Mouse (Mus musculus) urinary bladder, postnatal 14 days (tissue): ENCODE results near the gene Panx3.
A peak's percentile ranks its signal among the peaks of the same experiment; 100 is the strongest.

Experiments
- DNase-seq: peaks from one replicate; pipeline ENCODE4 v3.0.0; 2021; ENCODE audit warnings: low spot score

Gene Panx3

GRCm38 (mm10) chr9:37632305-37632704 is 36.7 kb downstream of the Panx3 start:
- no peak for DNase-seq

GRCm38 (mm10) chr9:37629941-37630340 is 39.1 kb downstream of the Panx3 start:
- no peak for DNase-seq

GRCm38 (mm10) chr9:37628581-37628980 is 40.5 kb downstream of the Panx3 start:
- no peak for DNase-seq

- no peak for DNase-seq
These were observed 41.8 kb downstream of the Panx3 start for GRCm38 (mm10) chr9:37627263-37627662.

GRCm38 (mm10) chr9:37626103-37626567 is 42.9 kb downstream of the Panx3 start:
- no peak for DNase-seq

- DNase-seq, result no peak
These were observed 43.4 kb downstream of the Panx3 start for GRCm38 (mm10) chr9:37625641-37626040.

- no peak for DNase-seq
These were observed 43.9 kb downstream of the Panx3 start for GRCm38 (mm10) chr9:37625129-37625528.

- DNase-seq, result no peak
These were observed 44.5 kb downstream of the Panx3 start for GRCm38 (mm10) chr9:37624502-37624901.

GRCm38 (mm10) chr9:37623981-37624380 is 45.1 kb downstream of the Panx3 start:
- no peak for DNase-seq

- no peak for DNase-seq
These were observed 47.7 kb downstream of the Panx3 start for GRCm38 (mm10) chr9:37621290-37621689.

GRCm38 (mm10) chr9:37616770-37617169 is 52.3 kb downstream of the Panx3 start:
- no peak for DNase-seq

- DNase-seq, result no peak
These were observed 53.8 kb downstream of the Panx3 start for GRCm38 (mm10) chr9:37615220-37615619.

GRCm38 (mm10) chr9:37614316-37614715 is 54.7 kb downstream of the Panx3 start:
- DNase-seq, result no peak

- DNase-seq, result no peak
These were observed 55.1 kb downstream of the Panx3 start for GRCm38 (mm10) chr9:37613911-37614280.

- peak; percentile 90 for DNase-seq
These were observed 55.7 kb downstream of the Panx3 start, which contains the start of gene Spa17 for GRCm38 (mm10) chr9:37613182-37613910. Gene Spa17 (minus strand): TSS chr9:37613722.
